Mouse (Mus musculus) lung, postnatal 0 days (tissue): Measurements from ENCODE around the gene Rbbp7. TPM values are rescaled to one million over a fixed set of nuclear protein-coding genes. Genes with fewer than 3 reads are reported as not detected.

Experiments
- ATAC-seq: fragments of 200-750 bp; cut with Nextera tagmentation; 2 replicates; pipeline ENCODE4 v1.8.0; 2017; ENCODE audit warnings: moderate library complexity
- DNase-seq: peaks from one replicate; pipeline ENCODE4 v3.0.0-alpha.2; 2016; ENCODE audit warnings: low spot score
- H3K27ac ChIP-seq: fragments of 300-500 bp; sonication (generic); 2 replicates; pipeline ENCODE4 v1.5.1; 2014; ENCODE audit warnings: antibody characterized with exemption, mild to moderate bottlenecking, low read length, mixed read lengths
- H3K27me3 ChIP-seq: fragments of 300-500 bp; sonication (generic); replicated peaks from 2 replicates; pipeline ENCODE4 v1.6.1; 2014; ENCODE audit warnings: low read length, mixed read lengths; ENCODE audit not compliant: insufficient read depth
- H3K36me3 ChIP-seq: fragments of 300-500 bp; sonication (generic); 2 replicates; pipeline ENCODE4 v1.6.1; 2014; ENCODE audit warnings: low read length, mixed read lengths; ENCODE audit not compliant: insufficient read depth
- H3K4me1 ChIP-seq: fragments of 300-500 bp; sonication (generic); 2 replicates; pipeline ENCODE4 v1.6.1; 2014; ENCODE audit warnings: antibody characterized with exemption, low read depth, low read length, mixed read lengths; ENCODE audit not compliant: insufficient read depth
- H3K4me2 ChIP-seq: fragments of 300-500 bp; sonication (generic); replicated peaks from 2 replicates; pipeline ENCODE4 v1.6.1; 2014; ENCODE audit warnings: low read depth, mild to moderate bottlenecking, low read length, moderate library complexity, mixed read lengths
- H3K4me3 ChIP-seq: fragments of 300-500 bp; sonication (generic); 2 replicates; pipeline ENCODE4 v1.5.1; 2014; ENCODE audit warnings: low read depth, low read length
- H3K9ac ChIP-seq: fragments of 300-500 bp; sonication (generic); replicated peaks from 2 replicates; pipeline ENCODE4 v1.6.1; 2014; ENCODE audit warnings: low read depth, mild to moderate bottlenecking
- H3K9me3 ChIP-seq: fragments of 300-500 bp; sonication (generic); 2 replicates; pipeline ENCODE4 v1.6.1; 2016; ENCODE audit warnings: low read length, mixed read lengths
- CTCF ChIP-seq: IDR thresholded peaks from 2 replicates; pipeline ENCODE4 v1.5.1; 2016; ENCODE audit warnings: antibody characterized with exemption, mild to moderate bottlenecking
- EP300 ChIP-seq: IDR thresholded peaks from 2 replicates; pipeline ENCODE4 v1.6.1; 2016; ENCODE audit warnings: antibody characterized with exemption, mild to moderate bottlenecking, control low read depth
- WGBS: fragments of 180-500 bp; shearing (Covaris S2); extraction: QIAGEN DNeasy Blood & Tissue Kit; methylation state at CpG from one replicate; pipeline ENCODE4 v1.1.7; 2014; 5-methylcytosine and 5-hydroxymethylcytosine counted together
- polyA plus RNA-seq: library from polyadenylated mRNA; unstranded; fragments of >200 nt; fragmentation: Nextera tagmentation; extraction: Ambion mirVana; gene quantifications from 2 replicates; pipeline ENCODE4 v1.2.1, GENCODE M21; 2015

Rbbp7 gene
- polyA plus RNA-seq = 193 and 201 TPM in 2 replicates

GRCm38 (mm10) chrX:162760115-162760942 is at the start of gene Rbbp7:
Gene Rbbp7 (plus strand): TSS chrX:162760402.
- peak; percentile 95 for DNase-seq
- WGBS = 18% methylated on average over 31 of the region's 100 CpGs
- ATAC-seq = peak; percentile 96
- Histone ChIP-seq H3K4me3 (peak within 1 kb of the TSS; percentile 61), H3K27ac (peak within 1 kb of the TSS; percentile 93), H3K4me2 (peak within 1 kb of the TSS; percentile 64), H3K4me1 (no peaks in the 10 kb centered on the region), H3K36me3 (no peaks in the 10 kb centered on the region), H3K27me3 (no peaks in the 10 kb centered on the region), H3K9me3 (no peaks in the 10 kb centered on the region), H3K9ac (peak within 1 kb of the TSS; percentile 55)
- TF ChIP-seq EP300 (no peak), CTCF (no peak)

GRCm38 (mm10) chrX:162717837-162718236 is 42.4 kb upstream of the Rbbp7 start:
- Histone ChIP-seq H3K9me3 (no peaks in the 10 kb centered on the region), H3K4me3 (no peak overlapping the region), H3K36me3 (no peaks in the 10 kb centered on the region), H3K27me3 (no peaks in the 10 kb centered on the region), H3K4me1 (no peaks in the 10 kb centered on the region), H3K27ac (no peak overlapping the region), H3K4me2 (no peak overlapping the region), H3K9ac (no peak overlapping the region)
- ATAC-seq = peak; percentile 43; the same call in 1 of the 2 replicates
- DNase-seq = peak; percentile 60
- TF ChIP-seq CTCF = peak; percentile 69
- no peak for TF ChIP-seq EP300
- WGBS = 30% methylated on average over 5 of the region's 5 CpGs

GRCm38 (mm10) chrX:162719615-162720014 is 40.6 kb upstream of the Rbbp7 start:
- WGBS = 39% methylated on average over 2 of the region's 2 CpGs
- no peaks in the 10 kb centered on the region for H3K4me1 ChIP-seq
- H3K36me3 ChIP-seq = no peaks in the 10 kb centered on the region
- H3K27ac ChIP-seq = no peak overlapping the region
- H3K4me3 ChIP-seq = no peak overlapping the region
- H3K9ac ChIP-seq = no peak overlapping the region
- TF ChIP-seq CTCF = peak; percentile 71
- TF ChIP-seq EP300 = no peak
- no peaks in the 10 kb centered on the region for H3K9me3 ChIP-seq
- no peaks in the 10 kb centered on the region for H3K27me3 ChIP-seq
- DNase-seq = peak; percentile 35
- H3K4me2 ChIP-seq = no peak overlapping the region
- ATAC-seq = no peak

GRCm38 (mm10) chrX:162727367-162727777 is 32.8 kb upstream of the Rbbp7 start:
- no peaks in the 10 kb centered on the region for H3K36me3 ChIP-seq
- no peaks in the 10 kb centered on the region for H3K4me1 ChIP-seq
- H3K4me2 ChIP-seq = no peak overlapping the region
- no peak for TF ChIP-seq CTCF
- no peak for TF ChIP-seq EP300
- no peak overlapping the region for H3K4me3 ChIP-seq
- ATAC-seq (no peak; the same call in 1 of the 2 replicates), DNase-seq (peak; percentile 12)
- H3K27me3 ChIP-seq = no peaks in the 10 kb centered on the region
- no peak overlapping the region for H3K9ac ChIP-seq
- H3K9me3 ChIP-seq = no peaks in the 10 kb centered on the region
- no peak overlapping the region for H3K27ac ChIP-seq
- 39% methylated on average over 13 of the region's 13 CpGs for WGBS

- H3K4me2 ChIP-seq = no peak overlapping the region
- 56% methylated on average over 9 of the region's 9 CpGs for WGBS
These were observed 32.4 kb upstream of the Rbbp7 start for GRCm38 (mm10) chrX:162727795-162728194.

GRCm38 (mm10) chrX:162728228-162728627 is 32.0 kb upstream of the Rbbp7 start:
- TF ChIP-seq CTCF (no peak), EP300 (no peak)
- Histone ChIP-seq H3K9ac (no peak overlapping the region), H3K9me3 (no peaks in the 10 kb centered on the region), H3K27ac (no peak overlapping the region), H3K4me2 (no peak overlapping the region), H3K4me1 (no peaks in the 10 kb centered on the region), H3K27me3 (no peaks in the 10 kb centered on the region), H3K4me3 (no peak overlapping the region), H3K36me3 (no peaks in the 10 kb centered on the region)
- no peak for ATAC-seq
- 43% methylated on average over 7 of the region's 7 CpGs for WGBS
- DNase-seq = no peak

More at GRCm38 (mm10) chrX:162727795-162728194, 32.4 kb upstream of the Rbbp7 start:
- ATAC-seq (no peak), DNase-seq (no peak)
- Histone ChIP-seq H3K36me3 (no peaks in the 10 kb centered on the region), H3K4me1 (no peaks in the 10 kb centered on the region), H3K9me3 (no peaks in the 10 kb centered on the region), H3K27me3 (no peaks in the 10 kb centered on the region), H3K4me3 (no peak overlapping the region), H3K9ac (no peak overlapping the region), H3K27ac (no peak overlapping the region)
- TF ChIP-seq EP300 = no peak
- TF ChIP-seq CTCF = no peak
